Mouse (Mus musculus) thymus, postnatal 10 days (tissue): ENCODE results near the gene Sirt6.

Source experiments
- DNase-seq, 2 experiments: peaks; one replicate each; pipeline ENCODE4 v3.0.0; 2021; ENCODE audit warnings: low spot score in 2 of 2

Gene Sirt6

GRCm38 (mm10) chr10:81626101-81626993 is 1.2 kb downstream of the Sirt6 start:
- DNase-seq = no peak

GRCm38 (mm10) chr10:81623441-81623840 is 4.2 kb downstream of the Sirt6 start:
- no peak for DNase-seq

GRCm38 (mm10) chr10:81620786-81621185 is 6.8 kb downstream of the Sirt6 start:
- DNase-seq = no peak

GRCm38 (mm10) chr10:81619976-81620375 is 7.6 kb downstream of the Sirt6 start:
- no peak for DNase-seq

GRCm38 (mm10) chr10:81615486-81615885 is 12.1 kb downstream of the Sirt6 start:
- no peak for DNase-seq

GRCm38 (mm10) chr10:81612779-81613178 is 14.8 kb downstream of the Sirt6 start:
- DNase-seq = no peak

- DNase-seq = no peak
Observed at GRCm38 (mm10) chr10:81608308-81608707, 19.3 kb downstream of the Sirt6 start.

GRCm38 (mm10) chr10:81605974-81606751 is 21.4 kb downstream of the Sirt6 start, which contains the start of gene BC025920:
BC025920 (plus strand) TSS chr10:81606270.
- DNase-seq = peak; percentile 73 to 78

GRCm38 (mm10) chr10:81605666-81605973 is 22.0 kb downstream of the Sirt6 start:
- no peak for DNase-seq

- DNase-seq = peak; percentile 84 to 92
Observed at GRCm38 (mm10) chr10:81604968-81605665, 22.5 kb downstream of the Sirt6 start.

GRCm38 (mm10) chr10:81604019-81604967 is 23.3 kb downstream of the Sirt6 start:
- DNase-seq = no peak

GRCm38 (mm10) chr10:81602741-81603151 is 24.9 kb downstream of the Sirt6 start:
- peak in 1 of 2 experiments; percentile 74 for DNase-seq

- no peak for DNase-seq
Observed at GRCm38 (mm10) chr10:81601396-81601905, 26.1 kb downstream of the Sirt6 start.

- peak; percentile 94 to 95 for DNase-seq
Observed at GRCm38 (mm10) chr10:81600738-81601203, 26.8 kb downstream of the Sirt6 start, which contains the start of gene Tle6. Tle6 (minus strand) TSS chr10:81601073.

- DNase-seq = no peak
Observed at GRCm38 (mm10) chr10:81600096-81600495, 27.5 kb downstream of the Sirt6 start.

- DNase-seq = peak in 1 of 2 experiments; percentile 29
Observed at GRCm38 (mm10) chr10:81599630-81600029, 28.0 kb downstream of the Sirt6 start.

- DNase-seq = no peak
Observed at GRCm38 (mm10) chr10:81598871-81599270, 28.7 kb downstream of the Sirt6 start.

- DNase-seq = no peak
Observed at GRCm38 (mm10) chr10:81598342-81598741, 29.3 kb downstream of the Sirt6 start.

GRCm38 (mm10) chr10:81597137-81597950 is 30.3 kb downstream of the Sirt6 start:
- peak; percentile 43 to 47 for DNase-seq

GRCm38 (mm10) chr10:81596611-81597010 is 31.0 kb downstream of the Sirt6 start:
- no peak for DNase-seq
